Mouse (Mus musculus) T-cell, adult 2 months (primary cell): ENCODE data around the gene Rap2c.

ENCODE experiments used
- DNase-seq: peaks from one replicate; pipeline ENCODE4 v3.0.0; 2022; ENCODE audit warnings: low spot score

Gene Rap2c

DNA sequence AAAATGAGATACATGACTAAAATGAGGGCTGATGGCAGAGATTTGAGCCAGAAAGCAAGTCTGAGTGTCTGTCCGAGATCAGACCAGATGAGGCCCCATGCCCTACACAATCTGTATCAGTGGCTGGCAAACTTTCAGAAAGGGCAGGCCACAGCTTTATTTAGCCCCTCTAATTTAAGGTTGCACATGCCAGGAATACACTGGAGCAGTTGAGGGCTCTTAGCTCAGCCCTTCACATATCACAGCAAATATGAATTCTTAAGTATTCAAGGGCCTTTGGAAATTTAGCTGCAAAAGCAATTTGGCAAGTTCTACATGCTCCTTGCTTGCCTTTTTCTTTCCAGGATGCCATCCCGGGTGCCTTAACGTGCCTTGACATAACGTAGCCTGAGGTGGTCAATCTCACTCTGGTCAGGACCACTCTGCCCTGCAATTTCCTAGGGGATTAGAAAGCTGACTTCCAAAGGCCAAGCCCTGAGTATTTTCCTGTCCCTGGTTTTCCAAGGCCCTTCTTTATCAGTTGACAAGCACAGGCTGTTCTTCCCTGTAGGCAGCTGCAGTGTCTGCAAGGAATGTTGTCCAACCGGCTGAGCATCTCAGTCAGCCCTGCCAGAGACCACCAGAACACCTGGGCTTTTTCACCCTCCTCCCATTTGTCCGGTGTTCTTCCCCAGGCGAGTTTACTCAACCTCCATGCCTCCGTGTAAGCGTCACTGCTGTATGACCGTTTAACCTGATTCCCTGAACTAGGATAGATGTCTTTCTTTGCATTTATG is 49.5 kb downstream of the Rap2c start:
- no peak for DNase-seq

DNA sequence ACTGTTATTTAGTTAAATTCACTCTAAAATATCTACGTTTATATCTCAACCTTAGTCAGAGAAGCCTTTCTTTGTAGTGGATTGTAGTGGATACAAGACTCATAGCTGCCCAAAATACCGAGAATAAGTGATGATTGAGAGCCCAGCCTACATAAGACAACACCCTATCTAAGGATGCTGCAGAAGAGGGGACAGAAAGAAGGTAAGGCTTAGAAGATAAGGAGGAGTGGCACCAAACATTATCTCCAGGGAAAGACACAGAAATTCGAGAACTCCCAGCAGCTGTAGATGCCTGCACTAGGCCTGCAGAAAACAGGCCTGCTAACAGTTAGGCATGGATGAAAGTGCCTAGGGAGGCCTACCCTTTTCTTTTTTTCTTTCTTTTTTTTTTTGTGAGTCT is 52.7 kb downstream of the Rap2c start:
- no peak for DNase-seq

GRCm38 (mm10) chrX:50962955-50963354 is 54.9 kb downstream of the Rap2c start:
- no peak for DNase-seq
